Mouse (Mus musculus) olfactory bulb, adult 2 months (tissue): Measurements from ENCODE around the gene C3.

Source experiments
- CTCF ChIP-seq: fragments of 200-500 bp; IDR thresholded peaks from 2 replicates; pipeline ENCODE4 v1.5.1; 2012; ENCODE audit warnings: low read depth, mild to moderate bottlenecking, low read length, moderate library complexity; ENCODE audit not compliant: insufficient read depth
- POLR2A ChIP-seq: fragments of 200-500 bp; IDR thresholded peaks from 2 replicates; pipeline ENCODE4 v1.6.1; 2012; ENCODE audit warnings: mild to moderate bottlenecking, low read depth, low read length, moderate library complexity; ENCODE audit not compliant: insufficient read depth

GRCm38 (mm10) chr17:57274686-57275085 is 46.8 kb upstream of the C3 start:
- no peak for TF ChIP-seq CTCF
- no peak for TF ChIP-seq POLR2A
